Mouse (Mus musculus): ENCODE measurements around the gene Gbp8.
"Not testable (repeated sequence)": the region's sequence is repeated elsewhere in the genome, so short reads cannot be mapped to it uniquely, and the experiment has no call there.

Gbp8 gene

GRCm38 (mm10) chr5:105055279-105055678 lies 84.1 kb downstream of the Gbp8 start:
- DNase-seq (ENCODE audit: low spot score): no peak

DNA sequence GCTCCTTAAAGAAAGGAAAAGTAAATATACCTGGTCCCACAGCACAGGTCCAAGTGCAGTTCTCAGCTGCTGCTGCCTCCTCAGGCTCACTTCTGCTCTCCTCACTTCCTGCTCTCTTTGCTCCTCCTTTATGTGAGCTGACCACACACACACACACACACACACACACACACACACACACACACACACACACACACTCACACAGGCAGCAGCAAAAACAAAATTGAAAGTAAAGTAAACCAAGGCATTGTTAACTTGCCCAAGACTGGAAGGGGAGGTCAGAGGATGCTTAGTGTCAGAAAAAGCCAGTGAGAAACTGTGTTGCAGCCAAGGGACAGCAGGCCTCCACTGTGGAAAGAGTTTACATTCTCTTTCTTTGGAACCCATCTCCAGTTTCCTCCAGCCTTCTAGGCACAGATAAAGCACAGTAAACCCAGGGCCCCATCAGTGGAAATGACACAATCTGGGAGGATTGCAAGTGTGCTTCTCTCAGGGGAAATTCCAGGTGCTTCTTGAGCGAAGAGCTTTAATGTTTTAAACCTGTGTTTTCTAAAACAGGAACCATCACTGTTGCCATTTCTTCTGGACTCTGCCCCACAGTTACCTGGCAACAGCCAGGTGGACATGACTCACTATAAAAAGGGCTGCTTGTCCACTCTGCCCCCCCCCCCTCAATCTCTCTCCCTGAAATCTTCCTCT lies 85.7 kb downstream of the Gbp8 start:
- not testable (repeated sequence) for DNase-seq (ENCODE audit: low spot score)

DNA sequence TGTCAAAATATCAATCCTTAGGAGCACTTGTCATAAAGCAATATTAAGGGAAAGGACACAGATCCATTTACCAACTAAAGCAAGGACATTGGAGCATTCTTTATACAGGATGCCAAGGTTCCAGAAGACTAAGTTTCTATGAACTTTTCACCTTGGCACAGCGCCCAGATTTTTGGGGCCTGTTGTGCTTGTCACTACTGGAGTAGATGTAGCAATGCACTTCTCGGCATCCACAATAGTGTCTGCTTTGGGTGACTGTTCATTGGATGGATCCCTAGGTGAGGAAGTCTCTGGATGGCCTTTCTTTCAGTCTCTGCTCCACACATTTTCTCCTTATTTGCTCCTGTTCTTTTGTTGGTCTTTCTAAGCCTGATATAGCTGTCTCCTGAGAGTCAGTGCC lies 107.0 kb downstream of the Gbp8 start:
- no peak for DNase-seq (ENCODE audit: low spot score)

- no peak for DNase-seq (ENCODE audit: low spot score)
Measured at GRCm38 (mm10) chr5:105012551-105012950, 126.8 kb downstream of the Gbp8 start.

DNA sequence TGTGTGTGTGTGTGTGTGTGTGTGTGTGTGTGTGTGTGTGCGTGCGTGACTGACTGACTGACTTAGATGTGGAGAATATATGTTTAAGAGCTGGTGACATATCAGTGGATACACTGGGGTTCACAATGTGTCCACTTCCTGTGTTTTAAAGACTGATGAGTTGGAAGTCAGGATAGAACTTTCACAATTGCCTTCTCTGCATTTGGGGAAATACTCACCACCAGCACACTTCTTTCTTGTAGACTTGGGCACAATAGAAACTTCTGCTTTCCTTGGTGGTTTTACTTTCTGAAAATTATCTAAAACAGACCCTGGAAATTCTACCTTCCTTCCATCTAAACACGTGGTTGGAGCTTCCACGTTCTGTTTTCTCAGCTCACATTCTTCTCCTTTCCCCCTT lies 127.8 kb downstream of the Gbp8 start:
- no peak for DNase-seq (ENCODE audit: low spot score)

GRCm38 (mm10) chr5:105010376-105010775 lies 129.0 kb downstream of the Gbp8 start:
- no peak for DNase-seq (ENCODE audit: low spot score)

DNA sequence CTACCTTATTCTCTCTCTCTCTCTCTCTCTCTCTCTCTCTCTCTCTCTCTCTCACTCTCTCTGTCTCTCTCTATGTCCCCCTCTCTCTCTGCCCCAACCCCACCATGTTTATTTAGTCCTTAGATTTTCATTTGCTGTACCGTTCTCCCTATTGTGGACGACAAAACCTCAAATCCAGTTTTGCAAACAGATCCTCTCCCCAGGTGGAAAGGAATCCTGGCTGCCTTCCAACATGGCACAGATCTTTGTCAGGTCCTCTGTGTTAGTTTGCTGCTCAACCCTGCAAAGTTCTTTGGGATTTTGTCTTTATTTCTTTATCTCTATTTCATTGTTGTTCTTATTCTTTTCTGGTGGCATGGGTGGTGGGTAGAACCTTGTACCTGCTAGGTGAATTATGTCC lies 149.9 kb downstream of the Gbp8 start:
- no peak for DNase-seq (ENCODE audit: low spot score)

DNA sequence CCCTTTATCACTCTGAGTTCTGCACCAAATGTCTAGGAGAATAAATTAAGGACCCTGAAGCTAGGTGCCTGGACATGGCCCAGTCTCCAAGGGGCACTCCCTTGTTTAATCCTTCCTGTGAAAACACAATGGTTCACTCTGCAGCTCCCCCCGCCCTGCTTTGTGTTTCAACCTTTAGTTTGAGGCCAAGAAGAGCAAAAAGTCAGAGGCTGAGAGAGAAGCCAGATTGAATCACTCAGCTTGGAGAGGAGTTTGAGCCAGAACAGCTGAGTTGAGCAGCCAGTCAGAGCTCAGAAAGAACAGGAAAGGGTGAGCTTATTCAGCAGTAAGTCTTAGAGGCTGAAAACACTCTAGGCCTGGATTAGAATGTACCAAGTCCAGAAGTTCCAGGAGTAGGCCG lies 151.3 kb downstream of the Gbp8 start:
- no peak for DNase-seq (ENCODE audit: low spot score)

- peak; percentile 50 for DNase-seq (ENCODE audit: low spot score)
Measured at GRCm38 (mm10) chr5:104986706-104987105, 152.6 kb downstream of the Gbp8 start.

DNA sequence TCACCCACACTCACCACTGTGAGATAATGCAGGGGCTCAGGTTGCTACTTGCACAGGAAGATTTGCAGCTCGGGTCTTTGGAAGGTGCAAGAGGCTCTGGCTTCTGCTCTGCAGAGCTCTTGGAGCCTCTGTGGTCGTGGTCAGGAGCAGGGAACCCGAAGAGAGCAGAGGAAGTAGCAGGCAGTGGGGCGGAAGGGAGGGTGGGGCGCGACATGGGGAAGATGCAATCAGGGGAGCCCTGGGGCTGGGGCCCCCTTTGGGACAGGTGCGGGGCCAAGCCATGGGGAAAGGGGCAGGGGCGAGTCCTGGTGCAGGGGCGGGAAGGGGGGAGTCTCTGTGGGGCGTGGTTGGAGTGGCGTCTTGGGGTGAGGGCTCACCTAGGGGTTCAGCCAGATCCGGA lies 156.8 kb downstream of the Gbp8 start, which contains the start of gene Abcg3:
Abcg3 (minus strand) TSS at position 184 of the 400 bp plus-strand sequence.
- no peak for DNase-seq (ENCODE audit: low spot score)

GRCm38 (mm10) chr5:104979040-104979513 lies 160.3 kb downstream of the Gbp8 start:
- DNase-seq (ENCODE audit: low spot score): no peak
